Mouse (Mus musculus): ENCODE data around the gene AU021092.

GRCm38 (mm10) chr16:5233418-5234313, 11.6 kb upstream of the AU021092 start, which contains the start of gene Alg1:
- TF ChIP-seq CTCF (IDR thresholded peaks at IDR 0.05; ENCODE audit: low read depth) (no peak), EP300 (IDR thresholded peaks at IDR 0.05; ENCODE audit: low read depth) (no peak)

Data from liver, postnatal 0 days (tissue).